Mouse (Mus musculus): ENCODE measurements at regions not wholly inside any gene's neighbourhood (a gene's known extent, or its start where the extent isn't known, plus 50 kb on each side); places are given as distances from the start of the nearest gene placed in this dataset.

DNA sequence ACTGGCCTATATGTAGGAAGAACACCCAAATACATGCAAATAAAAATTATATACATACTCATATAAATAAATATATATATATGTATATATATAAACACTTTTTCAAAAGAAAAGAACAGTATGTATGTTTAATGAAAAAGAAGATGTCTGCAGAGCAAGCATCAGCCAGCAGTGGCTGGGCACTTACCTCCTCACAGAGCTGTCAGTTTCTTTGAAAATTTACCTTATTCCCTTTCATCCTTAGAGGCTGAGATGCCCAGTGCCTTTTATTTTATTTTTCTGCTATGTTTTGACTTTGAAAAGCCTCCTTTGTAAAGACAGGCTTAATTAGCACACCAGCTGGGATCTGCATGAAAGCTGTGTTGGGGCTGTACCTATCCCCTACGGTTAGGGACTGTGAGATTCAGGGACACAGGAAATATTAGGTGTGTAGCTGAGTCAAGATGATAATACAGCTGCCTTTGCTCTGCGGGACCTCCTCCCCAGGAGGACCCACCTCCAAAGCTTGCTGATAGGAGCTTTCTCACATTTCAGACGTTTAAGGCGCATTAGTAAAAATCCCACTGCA, 751.0 kb upstream of the Tbl1xr1 start:
- TF ChIP-seq CTCF (IDR thresholded peaks at IDR 0.05; ENCODE audit: low read depth) (no peak), EP300 (IDR thresholded peaks at IDR 0.05; ENCODE audit: low read depth) (no peak)

Data from heart, postnatal 0 days (tissue).